Mouse (Mus musculus) brown adipose tissue, adult 24 weeks (tissue): ENCODE measurements at regions not wholly inside any gene's neighbourhood (a gene's known extent, or its start where the extent isn't known, plus 50 kb on each side); places are given as distances from the start of the nearest gene placed in this dataset.

ENCODE experiments used
- H3K27ac ChIP-seq: fragments of 200-500 bp; replicated peaks from 2 replicates; pipeline ENCODE4 v1.5.1; 2012; ENCODE audit warnings: low read depth, mild to moderate bottlenecking, low read length
- H3K4me1 ChIP-seq: fragments of 200-500 bp; 2 replicates; pipeline ENCODE4 v1.6.1; 2012; ENCODE audit warnings: low read length, mixed read lengths; ENCODE audit not compliant: control insufficient read depth, insufficient read depth, insufficient read length
- H3K4me3 ChIP-seq: fragments of 200-500 bp; 2 replicates; pipeline ENCODE4 v1.5.1; 2012; ENCODE audit warnings: low read depth, mild to moderate bottlenecking, low read length, moderate library complexity; ENCODE audit not compliant: insufficient read depth

DNA sequence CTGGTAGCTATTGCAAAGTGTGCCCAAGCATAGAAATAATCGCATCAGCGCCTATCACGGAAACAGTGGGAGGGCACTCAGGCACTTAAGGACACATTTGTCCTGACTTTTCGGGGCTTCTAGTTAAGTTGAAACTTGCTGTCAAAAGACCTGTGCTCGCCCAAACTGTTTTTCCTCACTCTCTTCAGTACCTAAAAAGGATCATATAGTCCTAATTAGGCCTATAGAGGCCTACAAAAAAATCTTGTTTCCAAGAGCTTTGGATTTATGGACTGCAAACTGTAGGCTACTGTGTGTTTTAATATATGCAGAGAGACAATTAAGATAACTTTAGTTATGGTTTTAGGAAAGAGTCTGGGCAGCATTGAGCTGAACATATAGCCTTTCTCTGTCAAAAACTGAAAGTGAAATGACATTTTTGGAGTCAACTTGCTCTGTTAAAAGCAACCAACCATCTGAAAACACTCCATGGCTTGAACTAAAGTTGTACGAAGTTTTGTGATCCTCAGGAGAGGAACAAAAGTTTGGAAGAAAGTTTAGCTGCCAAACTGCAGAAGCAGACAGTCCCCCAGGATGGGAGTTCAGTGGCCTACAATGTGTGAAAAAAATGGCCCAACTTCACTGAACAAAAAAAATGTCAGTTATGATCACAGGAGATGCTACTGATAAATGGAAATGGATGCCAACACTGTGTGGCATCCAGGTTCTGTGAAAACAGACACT lies 55.9 kb upstream of the Shisa3 start:
- Histone ChIP-seq H3K4me1 (no peaks in the 10 kb centered on the region), H3K27ac (no peak overlapping the region), H3K4me3 (no peak overlapping the region)

DNA sequence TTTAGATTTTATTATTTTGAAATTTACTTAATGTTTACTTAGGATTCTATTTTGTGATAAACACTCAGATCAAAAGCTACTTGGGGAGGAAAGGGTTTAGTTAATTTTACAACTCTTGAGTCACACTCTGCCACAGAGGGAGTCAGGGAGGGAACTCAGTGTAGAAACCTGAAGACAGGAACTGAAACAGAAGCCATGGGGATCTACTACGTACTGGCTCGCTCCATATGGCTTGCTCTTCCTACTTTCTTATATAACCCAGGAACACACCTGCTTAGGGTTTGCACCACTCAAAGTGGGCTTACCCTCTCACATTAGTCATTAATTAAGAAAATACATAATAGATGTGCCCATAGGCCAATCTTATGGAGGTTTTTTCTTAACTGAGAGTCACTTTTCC lies 54.8 kb upstream of the Shisa3 start:
- no peak overlapping the region for H3K27ac ChIP-seq
- H3K4me3 ChIP-seq, result no peak overlapping the region
- no peaks in the 10 kb centered on the region for H3K4me1 ChIP-seq
